Mouse (Mus musculus): Measurements from ENCODE around the gene Gm9758. TPM values are rescaled to one million over a fixed set of nuclear protein-coding genes. Genes with fewer than 3 reads are reported as not detected.
"Not testable (repeated sequence)": the region's sequence is repeated elsewhere in the genome, so short reads cannot be mapped to it uniquely, and the experiment has no call there.

The Gm9758 gene
- polyA plus RNA-seq, 1 experiment from 2014 or later, result not detected

GRCm38 (mm10) chr5:14933721-14934120 is 19.0 kb upstream of the Gm9758 start:
- H3K4me2 ChIP-seq; H3K27me3 ChIP-seq; H3K9ac ChIP-seq (replicated peaks); H3K36me3 ChIP-seq; ATAC-seq (ENCODE audit: insufficient number of reproducible peaks, insufficient read depth, low FRiP score, low TSS enrichment, low read depth); H3K4me1 ChIP-seq (replicated peaks); H3K27ac ChIP-seq; H3K9me3 ChIP-seq; H3K4me3 ChIP-seq (replicated peaks): not testable (repeated sequence)
- 77% methylated on average over 5 of the region's 6 CpGs for WGBS

GRCm38 (mm10) chr5:14927047-14927446 is 12.3 kb upstream of the Gm9758 start:
- not testable (repeated sequence) for H3K4me3 ChIP-seq (replicated peaks); H3K9ac ChIP-seq (replicated peaks); H3K9me3 ChIP-seq; H3K27me3 ChIP-seq; H3K36me3 ChIP-seq; H3K4me2 ChIP-seq; H3K27ac ChIP-seq; ATAC-seq (ENCODE audit: insufficient number of reproducible peaks, insufficient read depth, low FRiP score, low TSS enrichment, low read depth); H3K4me1 ChIP-seq (replicated peaks)
- whole genome bisulfite sequencing, result 28% methylated on average over 4 of the region's 4 CpGs

GRCm38 (mm10) chr5:14914361-14914760 is 338 bp downstream of the Gm9758 start:
- not testable (repeated sequence) for H3K27me3 ChIP-seq; ATAC-seq (ENCODE audit: insufficient number of reproducible peaks, insufficient read depth, low FRiP score, low TSS enrichment, low read depth); H3K9me3 ChIP-seq; H3K36me3 ChIP-seq; H3K9ac ChIP-seq (replicated peaks); H3K4me1 ChIP-seq (replicated peaks); H3K4me2 ChIP-seq; H3K27ac ChIP-seq; H3K4me3 ChIP-seq (replicated peaks)
- 78% methylated on average over 2 of the region's 3 CpGs for WGBS

- not testable (repeated sequence) for H3K27me3 ChIP-seq; H3K4me2 ChIP-seq; H3K27ac ChIP-seq; ATAC-seq (ENCODE audit: insufficient number of reproducible peaks, insufficient read depth, low FRiP score, low TSS enrichment, low read depth); H3K4me3 ChIP-seq (replicated peaks); H3K4me1 ChIP-seq (replicated peaks); H3K36me3 ChIP-seq; H3K9ac ChIP-seq (replicated peaks)
- 15% methylated on average over 3 of the region's 3 CpGs for WGBS
- H3K9me3 ChIP-seq, result peaks cover 11% of the 10 kb centered on the region; the same call in 1 of the 2 replicates
These were observed 11.2 kb downstream of the Gm9758 start for GRCm38 (mm10) chr5:14903539-14903938.

GRCm38 (mm10) chr5:14892242-14892641 is 22.5 kb downstream of the Gm9758 start:
- ATAC-seq (ENCODE audit: insufficient number of reproducible peaks, insufficient read depth, low FRiP score, low TSS enrichment, low read depth), result no peak
- peaks cover 22% of the 10 kb centered on the region; the same call in 1 of the 2 replicates for H3K9me3 ChIP-seq
- no peaks in the 10 kb centered on the region for H3K36me3 ChIP-seq
- 78% methylated on average over 3 of the region's 3 CpGs for WGBS
- no peaks in the 10 kb centered on the region for H3K4me1 ChIP-seq (replicated peaks)
- H3K9ac ChIP-seq (replicated peaks), result no peak overlapping the region
- no peak overlapping the region for H3K4me2 ChIP-seq
- no peak overlapping the region for H3K27ac ChIP-seq
- no peak overlapping the region for H3K4me3 ChIP-seq (replicated peaks)
- no peaks in the 10 kb centered on the region for H3K27me3 ChIP-seq

GRCm38 (mm10) chr5:14885291-14885690 is 29.4 kb downstream of the Gm9758 start:
- not testable (repeated sequence) for H3K9ac ChIP-seq (replicated peaks); ATAC-seq (ENCODE audit: insufficient number of reproducible peaks, insufficient read depth, low FRiP score, low TSS enrichment, low read depth); H3K9me3 ChIP-seq; H3K4me3 ChIP-seq (replicated peaks); H3K4me1 ChIP-seq (replicated peaks); H3K4me2 ChIP-seq; H3K36me3 ChIP-seq; H3K27me3 ChIP-seq; H3K27ac ChIP-seq
- 76% methylated on average over 2 of the region's 2 CpGs for WGBS

Other genes starting within 250 kb of the Gm9758 start
- gene Speer4e, start 23.5 kb upstream of the Gm9758 start, polyA plus RNA-seq (2016; fragmentation: Nextera tagmentation; extraction: Ambion mirVana), result not detected in 2 replicates
- gene Gm10354, start 64.0 kb upstream of the Gm9758 start, polyA plus RNA-seq (2016; fragmentation: Nextera tagmentation; extraction: Ambion mirVana), result not detected in 2 replicates
- not detected in 2 replicates for gene Gm17019, start 118.1 kb upstream of the Gm9758 start, polyA plus RNA-seq (2016; fragmentation: Nextera tagmentation; extraction: Ambion mirVana)

Data from limb, embryonic 12.5 days (tissue).